Mouse (Mus musculus) myocyte (in vitro differentiated cells): Measurements from ENCODE around the gene Lgals4. TPM values are rescaled to one million over a fixed set of nuclear protein-coding genes. Genes with fewer than 3 reads are reported as not detected.
A peak's percentile ranks its signal among the peaks of the same experiment; 100 is the strongest.

Experiments used
- H3K27me3 ChIP-seq: one replicate; pipeline ENCODE4 v1.6.1; 2011; ENCODE audit not compliant: control insufficient read depth, insufficient read depth, insufficient read length
- H3K36me3 ChIP-seq: one replicate; pipeline ENCODE4 v1.6.1; 2011; ENCODE audit not compliant: control insufficient read depth, insufficient read depth
- H3K4me2 ChIP-seq: one replicate; pipeline ENCODE4 v1.6.1; 2011; ENCODE audit warnings: low read depth, control low read depth
- H3K4me3 ChIP-seq: one replicate; pipeline ENCODE4 v1.5.1; 2011; ENCODE audit warnings: mild to moderate bottlenecking, control low read depth, moderate library complexity
- H3K79me2 ChIP-seq: one replicate; pipeline ENCODE4 v1.6.1; 2011; ENCODE audit not compliant: control insufficient read depth, insufficient read depth
- H3ac ChIP-seq: one replicate; pipeline ENCODE4 v1.6.1; 2011; ENCODE audit not compliant: control insufficient read depth, insufficient read length
- CEBPB ChIP-seq: IDR thresholded peaks from 2 replicates; pipeline ENCODE4 v1.6.1; 2011; ENCODE audit warnings: mild to moderate bottlenecking, moderate library complexity; ENCODE audit not compliant: poor library complexity, insufficient read depth, severe bottlenecking
- E2F4 ChIP-seq: IDR thresholded peaks from one replicate; pipeline ENCODE4 v1.6.1; 2011; ENCODE audit warnings: mild to moderate bottlenecking, control low read depth, moderate library complexity; ENCODE audit not compliant: insufficient read depth
- MAX ChIP-seq: IDR thresholded peaks from one replicate; pipeline ENCODE4 v1.6.1; 2011; ENCODE audit warnings: low read depth, mild to moderate bottlenecking, control low read depth
- MYOD1 ChIP-seq, 3 experiments: IDR thresholded peaks; one replicate each; pipeline ENCODE4 v1.6.1; 2011; ENCODE audit warnings: control low read depth in 2 of 3, low read depth in 2 of 3, mild to moderate bottlenecking in 2 of 3, moderate library complexity in 1 of 3; ENCODE audit not compliant: insufficient read length in 2 of 3, control insufficient read depth in 1 of 3
- MYOG ChIP-seq, 3 experiments: IDR thresholded peaks; one replicate each; pipeline ENCODE4 v1.6.1; 2011; ENCODE audit warnings: control low read depth in 2 of 3, low read depth in 2 of 3, mild to moderate bottlenecking in 2 of 3; ENCODE audit not compliant: insufficient read length in 2 of 3, control insufficient read depth in 1 of 3, insufficient read depth in 1 of 3
- POLR2A ChIP-seq: IDR thresholded peaks from one replicate; pipeline ENCODE4 v1.6.1; 2011; ENCODE audit warnings: low read depth, mild to moderate bottlenecking, control low read depth, moderate library complexity; ENCODE audit not compliant: insufficient read length
- POLR2AphosphoS2 ChIP-seq: IDR thresholded peaks from one replicate; pipeline ENCODE4 v1.6.1; 2011; ENCODE audit warnings: low read depth, control low read depth; ENCODE audit not compliant: insufficient read length
- REST ChIP-seq: IDR thresholded peaks from one replicate; pipeline ENCODE4 v1.6.1; 2011; ENCODE audit warnings: mild to moderate bottlenecking, control low read depth, moderate library complexity; ENCODE audit not compliant: insufficient read depth, insufficient read length
- SRF ChIP-seq: IDR thresholded peaks from one replicate; pipeline ENCODE4 v1.6.1; 2011; ENCODE audit warnings: low read depth; ENCODE audit not compliant: control insufficient read depth, insufficient read length
- TCF12 ChIP-seq: IDR thresholded peaks from one replicate; pipeline ENCODE4 v1.6.1; 2011; ENCODE audit warnings: mild to moderate bottlenecking, control low read depth; ENCODE audit not compliant: poor library complexity, insufficient read depth, severe bottlenecking
- TCF3 ChIP-seq: IDR thresholded peaks from one replicate; pipeline ENCODE4 v1.6.1; 2011; ENCODE audit warnings: low read depth, control low read depth; ENCODE audit not compliant: insufficient read length
- USF1 ChIP-seq: IDR thresholded peaks from one replicate; pipeline ENCODE4 v1.6.1; 2011; ENCODE audit warnings: low read depth, mild to moderate bottlenecking, control low read depth, moderate library complexity
- polyA plus RNA-seq: library from polyadenylated mRNA; unstranded; fragments of >200 nt; fragmentation: generic; extraction: Trizol; gene quantifications from one replicate; pipeline ENCODE4 v1.2.1, GENCODE M21; 2012; ENCODE audit warnings: missing spikeins

Gene Lgals4
- polyA plus RNA-seq, 1 experiment = 3.0 TPM

GRCm38 (mm10) chr7:28838331-28838730 is 4.7 kb downstream of the Lgals4 start:
- Histone ChIP-seq H3K4me2 (no peak overlapping the region), H3K27me3 (no peaks in the 10 kb centered on the region), H3K4me3 (no peak overlapping the region), H3K36me3 (no peaks in the 10 kb centered on the region), H3K79me2 (no peaks in the 10 kb centered on the region), H3ac (no peak overlapping the region)
- TF ChIP-seq MYOD1 (IDR thresholded peaks at IDR 0.05; ENCODE audit: control insufficient read depth in 1 of 3, insufficient read length in 2 of 3, low read depth in 2 of 3) (no peak), CEBPB (0 out of 2 replicates have a peak, but pooled peaks have one; percentile 57)

- TF ChIP-seq TCF12 (no peak), TCF3 (no peak), POLR2AphosphoS2 (no peak), MAX (no peak), POLR2A (no peak), REST (no peak), CEBPB (no peak), USF1 (no peak), E2F4 (no peak), MYOD1 (IDR thresholded peaks at IDR 0.05; ENCODE audit: control insufficient read depth in 1 of 3, insufficient read length in 2 of 3, low read depth in 2 of 3) (no peak), MYOG (IDR thresholded peaks at IDR 0.05; ENCODE audit: control insufficient read depth in 1 of 3, insufficient read depth in 1 of 3, insufficient read length in 2 of 3, low read depth in 2 of 3) (no peak), SRF (no peak)
- Histone ChIP-seq H3K4me3 (no peak overlapping the region), H3K36me3 (no peaks in the 10 kb centered on the region), H3ac (no peak overlapping the region), H3K4me2 (no peak overlapping the region), H3K27me3 (no peaks in the 10 kb centered on the region), H3K79me2 (no peaks in the 10 kb centered on the region)
These were observed 13.6 kb downstream of the Lgals4 start for GRCm38 (mm10) chr7:28847273-28847672.

- Histone ChIP-seq H3ac (no peak overlapping the region), H3K79me2 (no peaks in the 10 kb centered on the region), H3K4me3 (no peak overlapping the region), H3K4me2 (no peak overlapping the region), H3K27me3 (no peaks in the 10 kb centered on the region), H3K36me3 (no peaks in the 10 kb centered on the region)
- TF ChIP-seq CEBPB (no peak), MAX (no peak), USF1 (no peak), MYOD1 (IDR thresholded peaks at IDR 0.05; ENCODE audit: control insufficient read depth in 1 of 3, insufficient read length in 2 of 3, low read depth in 2 of 3) (no peak), SRF (no peak), REST (no peak), POLR2A (no peak), TCF12 (no peak), TCF3 (no peak), MYOG (IDR thresholded peaks at IDR 0.05; ENCODE audit: control insufficient read depth in 1 of 3, insufficient read depth in 1 of 3, insufficient read length in 2 of 3, low read depth in 2 of 3) (no peak), E2F4 (no peak), POLR2AphosphoS2 (no peak)
These were observed 16.1 kb downstream of the Lgals4 start for GRCm38 (mm10) chr7:28849700-28850236.

GRCm38 (mm10) chr7:28850642-28851041 is 17.0 kb downstream of the Lgals4 start:
- Histone ChIP-seq H3K27me3 (no peaks in the 10 kb centered on the region), H3K4me2 (no peak overlapping the region), H3ac (no peak overlapping the region), H3K79me2 (no peaks in the 10 kb centered on the region), H3K36me3 (no peaks in the 10 kb centered on the region), H3K4me3 (no peak overlapping the region)
- TF ChIP-seq TCF12 = no peak
- TF ChIP-seq MYOG (IDR thresholded peaks at IDR 0.05; ENCODE audit: control insufficient read depth in 1 of 3, insufficient read depth in 1 of 3, insufficient read length in 2 of 3, low read depth in 2 of 3) = no peak
- no peak for TF ChIP-seq POLR2A
- no peak for TF ChIP-seq USF1
- TF ChIP-seq SRF = no peak
- no peak for TF ChIP-seq E2F4
- no peak for TF ChIP-seq CEBPB
- TF ChIP-seq TCF3 = no peak
- TF ChIP-seq MYOD1 (IDR thresholded peaks at IDR 0.05; ENCODE audit: control insufficient read depth in 1 of 3, insufficient read length in 2 of 3, low read depth in 2 of 3) = no peak
- no peak for TF ChIP-seq MAX
- no peak for TF ChIP-seq POLR2AphosphoS2
- no peak for TF ChIP-seq REST

- Histone ChIP-seq H3K79me2 (no peaks in the 10 kb centered on the region), H3K36me3 (no peaks in the 10 kb centered on the region), H3ac (no peak overlapping the region), H3K4me3 (no peak overlapping the region), H3K4me2 (no peak overlapping the region), H3K27me3 (no peaks in the 10 kb centered on the region)
- TF ChIP-seq MAX (no peak), MYOG (IDR thresholded peaks at IDR 0.05; ENCODE audit: control insufficient read depth in 1 of 3, insufficient read depth in 1 of 3, insufficient read length in 2 of 3, low read depth in 2 of 3) (no peak), MYOD1 (IDR thresholded peaks at IDR 0.05; ENCODE audit: control insufficient read depth in 1 of 3, insufficient read length in 2 of 3, low read depth in 2 of 3) (no peak), POLR2A (no peak), E2F4 (no peak), POLR2AphosphoS2 (no peak), REST (no peak)
These were observed 26.3 kb downstream of the Lgals4 start for GRCm38 (mm10) chr7:28859953-28860352.
